Mouse (Mus musculus): ENCODE data around the gene Zswim1.
A peak's percentile ranks its signal among the peaks of the same experiment; 100 is the strongest.

Zswim1 gene

DNA sequence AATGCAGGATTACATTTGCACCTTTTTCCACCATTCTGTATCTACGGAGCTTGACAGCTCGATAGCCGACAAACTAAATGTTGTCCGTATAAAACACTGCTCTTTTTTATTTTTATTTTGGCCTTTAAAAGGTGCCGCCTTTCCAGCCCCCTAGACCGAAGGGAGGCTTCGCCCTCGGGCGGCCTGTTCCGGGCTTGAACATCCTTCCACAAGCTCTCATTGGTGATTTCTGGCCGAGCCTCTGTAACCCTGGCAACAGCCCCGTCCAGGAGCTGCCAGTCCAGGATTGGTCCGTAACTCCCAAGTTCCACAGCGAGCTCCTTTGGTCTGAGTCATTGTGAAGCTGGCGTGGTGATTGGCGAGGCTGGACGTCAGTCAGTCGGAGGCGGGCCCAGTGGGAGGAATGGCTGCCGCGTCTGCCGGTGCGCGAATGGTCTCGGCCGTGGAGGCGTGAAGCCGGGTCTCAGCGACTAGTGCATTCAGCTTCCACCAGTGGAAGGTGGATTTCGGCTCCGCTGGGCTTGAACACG lies at the start of gene Zswim1:
TSS of gene Zswim1 (plus strand) at position 51 of the 530 bp plus-strand sequence.
- DNase-seq = peak; percentile 99

GRCm38 (mm10) chr2:164773229-164773988 lies 49.1 kb upstream of the Zswim1 start:
- DNase-seq = no peak

DNA sequence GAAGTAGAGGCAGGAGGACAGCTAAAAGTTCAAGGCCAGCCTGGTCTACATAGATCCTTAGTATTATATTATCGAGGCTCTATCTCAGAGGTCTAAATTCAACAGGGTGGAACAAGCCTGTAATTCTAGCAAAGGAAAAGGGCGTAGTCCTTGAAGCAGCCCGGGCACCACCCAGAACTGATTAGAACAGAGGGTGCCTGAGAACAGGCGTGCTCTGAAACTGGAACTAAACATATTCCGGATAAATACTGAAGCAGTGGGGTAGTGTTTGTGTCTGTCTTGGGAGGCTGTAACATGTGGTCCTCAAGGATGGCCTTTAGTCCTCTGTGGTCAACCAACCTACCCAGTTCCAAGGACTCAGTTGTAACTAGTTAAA lies 48.5 kb upstream of the Zswim1 start:
- peak in 1 of 2 experiments; percentile 48 for DNase-seq

DNA sequence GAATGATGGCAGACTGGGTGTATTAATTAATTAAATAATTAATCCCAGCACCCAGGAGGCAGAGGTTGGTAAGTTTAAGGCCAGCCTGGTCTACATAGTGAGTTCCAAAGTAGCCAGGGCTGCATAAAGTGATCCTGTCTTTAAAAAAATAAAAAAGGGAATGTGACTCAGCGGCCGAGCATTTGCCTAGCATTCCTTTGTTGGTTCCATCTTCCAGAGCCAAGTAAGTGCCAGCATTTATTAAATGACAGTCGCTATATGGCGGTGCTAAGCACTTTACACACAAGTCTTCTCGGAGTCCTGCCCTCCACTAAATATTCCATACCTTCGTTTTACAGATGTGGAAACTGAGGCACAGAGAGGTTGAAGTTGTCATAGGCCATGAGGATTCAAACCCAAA lies 46.4 kb upstream of the Zswim1 start:
- no peak for DNase-seq

- no peak for DNase-seq
These were observed 45.7 kb upstream of the Zswim1 start for GRCm38 (mm10) chr2:164776801-164777200.

DNA sequence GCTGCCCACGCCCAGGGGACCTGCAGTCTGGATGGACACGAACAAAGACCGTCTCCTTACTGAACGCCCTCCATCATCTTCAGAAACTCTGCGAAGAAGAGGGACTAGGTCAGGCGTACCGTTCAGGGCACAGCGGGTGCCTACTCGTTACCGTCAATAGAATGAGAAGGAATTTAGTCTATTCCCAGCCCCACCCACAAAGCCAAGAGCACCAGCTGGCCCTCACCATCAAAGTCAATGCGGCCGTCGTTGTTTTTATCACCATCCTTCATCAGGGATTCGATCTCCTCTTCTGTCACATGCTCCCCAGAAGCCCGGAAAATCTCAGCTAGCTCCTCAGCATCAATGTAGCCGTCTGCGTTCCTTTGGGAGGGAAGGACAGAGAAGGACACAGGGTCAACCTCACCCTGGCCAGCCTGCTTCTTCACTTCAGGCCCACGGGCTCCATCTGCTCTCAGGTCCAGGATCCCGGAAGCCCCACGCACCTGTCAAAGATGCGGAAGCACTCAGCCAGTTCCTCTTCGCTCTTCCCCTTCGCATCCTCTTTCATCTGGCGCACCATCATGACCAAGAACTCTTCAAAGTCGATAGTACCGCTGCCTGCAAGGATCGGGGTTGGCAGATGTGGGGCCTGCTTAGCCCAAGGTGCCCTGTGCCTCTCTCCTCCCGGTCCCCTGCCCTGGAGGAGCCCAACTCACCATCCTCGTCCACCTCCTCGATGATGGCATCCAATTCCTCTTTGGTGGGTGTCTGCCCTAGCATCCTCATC lies 45.1 kb upstream of the Zswim1 start:
- no peak for DNase-seq

DNA sequence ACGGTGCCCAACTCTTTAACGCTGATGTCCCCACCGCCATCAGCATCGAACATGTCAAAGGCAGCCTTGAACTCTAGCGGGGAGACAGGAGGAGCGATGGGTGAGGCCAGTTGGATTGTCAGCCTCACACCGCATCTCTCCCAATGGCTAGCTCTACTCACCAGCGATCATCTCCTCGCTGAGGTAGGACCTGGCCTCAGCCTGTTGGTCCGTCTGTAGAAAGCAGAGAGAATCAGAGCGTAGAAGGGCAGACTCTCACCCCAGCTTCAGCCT lies 44.5 kb upstream of the Zswim1 start:
- DNase-seq = no peak

DNA sequence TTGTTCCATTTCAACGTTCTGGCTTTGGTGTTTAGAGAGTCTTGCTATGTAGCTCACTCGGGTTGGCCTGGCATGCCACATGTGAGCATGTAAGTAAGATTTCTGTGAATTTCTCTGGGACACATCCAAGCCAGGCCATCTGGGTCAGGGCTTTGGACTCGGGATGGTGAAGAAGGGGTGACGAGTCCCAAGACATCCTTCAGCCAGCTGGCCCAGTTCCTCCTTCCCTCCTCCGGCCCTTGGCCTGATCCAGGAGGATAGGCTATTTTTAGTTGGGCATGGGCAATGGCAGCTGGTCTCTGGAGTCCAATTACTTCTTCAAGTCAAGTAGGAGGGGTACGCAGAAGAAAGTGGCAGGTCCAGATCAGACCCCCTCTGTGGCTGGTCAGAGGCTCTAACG lies 43.7 kb upstream of the Zswim1 start:
- no peak for DNase-seq

- no peak for DNase-seq
These were observed 42.9 kb upstream of the Zswim1 start, which contains the start of gene Tnnc2 for GRCm38 (mm10) chr2:164779481-164780086. Tnnc2 (minus strand) TSS chr2:164779967.

DNA sequence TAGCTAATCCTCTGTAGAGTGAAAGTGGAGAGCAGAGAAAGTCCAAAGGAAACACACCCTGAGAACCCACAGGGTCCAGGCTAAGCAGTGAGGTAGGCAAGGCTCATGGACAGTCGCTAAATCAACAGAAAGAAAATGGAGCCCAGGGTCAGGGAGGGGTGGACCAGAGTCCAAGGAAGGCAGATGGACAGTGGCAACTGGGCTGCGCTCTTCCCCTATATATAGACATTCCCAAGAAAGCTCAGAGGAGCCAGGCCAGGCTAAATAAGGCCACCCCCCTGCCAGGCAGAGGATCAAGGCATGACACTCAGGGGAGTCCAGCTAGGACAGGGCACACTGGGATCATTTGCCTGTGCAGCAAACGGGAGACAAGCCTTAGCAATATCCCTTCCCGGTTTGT lies 40.6 kb upstream of the Zswim1 start:
- DNase-seq = no peak

GRCm38 (mm10) chr2:164783926-164784581 lies 38.4 kb upstream of the Zswim1 start:
- no peak for DNase-seq

DNA sequence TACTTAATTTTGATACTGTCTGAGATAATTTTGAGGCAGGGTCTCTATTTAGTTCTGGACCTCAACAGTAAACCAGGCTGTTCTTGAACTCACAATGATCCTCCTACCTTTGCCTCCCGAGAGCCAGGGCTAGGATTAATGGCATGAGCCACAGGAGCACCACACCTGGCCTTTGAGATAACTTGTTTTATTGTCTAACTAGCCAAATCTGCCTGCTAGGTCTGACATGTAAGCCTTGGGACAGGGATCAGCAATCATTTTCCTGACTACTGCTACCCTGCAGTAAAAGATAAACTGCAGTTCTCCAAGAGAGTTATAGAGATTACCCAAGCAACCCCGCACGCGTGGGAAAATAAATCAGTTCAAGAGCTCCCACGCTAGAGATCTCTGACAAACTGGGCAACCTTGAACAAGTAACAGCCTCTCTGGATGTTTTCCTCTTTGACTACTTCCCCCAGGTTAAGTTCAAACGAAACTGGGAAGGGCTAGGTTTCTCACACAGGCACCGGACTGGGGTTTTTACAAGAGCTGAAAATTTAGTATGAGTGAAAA lies 37.5 kb upstream of the Zswim1 start:
- no peak for DNase-seq

DNA sequence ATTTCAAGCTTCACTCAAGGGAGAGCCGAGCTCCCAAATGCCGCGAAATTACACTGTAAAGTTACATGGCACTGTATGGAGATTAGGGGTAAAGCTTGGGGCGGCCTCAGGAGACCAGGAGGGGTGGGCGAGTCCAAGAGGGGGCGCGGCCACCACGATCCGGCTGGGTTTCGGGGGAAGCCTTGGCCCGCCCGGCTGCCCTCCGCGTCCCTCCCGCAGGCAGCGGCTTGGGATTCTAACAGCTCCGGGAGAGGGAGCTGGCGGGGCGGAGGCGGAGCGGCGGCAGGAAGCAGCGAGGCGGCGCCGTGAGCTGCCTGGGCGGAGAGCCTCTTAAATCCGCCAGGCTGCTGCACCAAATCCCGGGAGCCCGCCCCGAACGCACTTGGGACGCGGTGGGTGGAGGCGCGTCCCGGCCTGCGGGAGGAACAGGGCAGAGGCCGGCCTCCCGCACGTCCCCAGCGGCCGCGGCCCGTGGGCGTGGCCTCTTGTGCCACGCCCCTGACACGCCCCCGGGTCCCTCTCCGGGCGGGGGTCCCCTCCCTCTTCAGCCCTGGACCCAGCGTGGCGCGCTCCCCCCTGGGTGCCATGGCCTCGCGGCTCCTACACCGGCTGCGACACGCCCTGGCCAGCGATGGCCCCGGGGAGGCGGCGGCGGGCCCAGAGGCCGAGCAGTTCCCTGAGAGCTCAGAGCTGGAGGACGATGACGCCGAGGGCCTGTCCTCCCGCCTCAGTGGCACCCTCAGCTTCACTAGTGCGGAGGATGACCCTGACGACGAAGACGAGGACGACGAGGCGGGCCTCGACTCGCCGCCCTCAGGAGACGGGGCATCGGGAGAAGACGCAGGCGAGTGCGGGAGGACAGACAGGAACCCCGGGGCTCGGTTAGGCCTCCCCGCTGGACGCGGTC lies 36.8 kb upstream of the Zswim1 start, which contains the start of gene Snx21:
TSS of gene Snx21 (plus strand) at position 343 of the 907 bp plus-strand sequence.
- peak; percentile 96 to 97 for DNase-seq

GRCm38 (mm10) chr2:164786388-164786885 lies 36.0 kb upstream of the Zswim1 start:
- peak; percentile 42 to 56 for DNase-seq

GRCm38 (mm10) chr2:164787032-164787431 lies 35.5 kb upstream of the Zswim1 start:
- DNase-seq = peak in 1 of 2 experiments; percentile 41

- no peak for DNase-seq
These were observed 34.7 kb upstream of the Zswim1 start for GRCm38 (mm10) chr2:164787779-164788178.

DNA sequence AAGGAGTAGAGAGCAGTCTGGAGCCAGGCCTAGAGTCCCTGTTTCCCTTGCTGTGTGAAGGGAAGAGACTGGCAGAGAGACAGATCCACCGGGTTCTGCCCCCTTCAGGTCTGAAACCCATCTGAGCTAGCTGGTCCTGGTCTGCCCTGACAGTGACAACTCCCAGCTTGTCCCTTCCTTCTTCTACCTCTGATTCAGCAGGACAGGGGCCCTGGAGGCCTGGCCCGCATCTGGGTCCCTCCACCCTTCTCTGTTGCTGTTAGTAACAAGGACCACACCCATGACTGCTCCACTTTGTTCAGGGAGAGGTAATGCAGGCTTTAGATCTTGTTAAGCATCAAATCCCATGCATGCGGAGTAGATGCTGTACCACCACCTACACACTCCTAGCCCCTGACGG lies 34.1 kb upstream of the Zswim1 start:
- no peak for DNase-seq

GRCm38 (mm10) chr2:164790451-164790850 lies 32.0 kb upstream of the Zswim1 start:
- DNase-seq = peak; percentile 84 to 90

DNA sequence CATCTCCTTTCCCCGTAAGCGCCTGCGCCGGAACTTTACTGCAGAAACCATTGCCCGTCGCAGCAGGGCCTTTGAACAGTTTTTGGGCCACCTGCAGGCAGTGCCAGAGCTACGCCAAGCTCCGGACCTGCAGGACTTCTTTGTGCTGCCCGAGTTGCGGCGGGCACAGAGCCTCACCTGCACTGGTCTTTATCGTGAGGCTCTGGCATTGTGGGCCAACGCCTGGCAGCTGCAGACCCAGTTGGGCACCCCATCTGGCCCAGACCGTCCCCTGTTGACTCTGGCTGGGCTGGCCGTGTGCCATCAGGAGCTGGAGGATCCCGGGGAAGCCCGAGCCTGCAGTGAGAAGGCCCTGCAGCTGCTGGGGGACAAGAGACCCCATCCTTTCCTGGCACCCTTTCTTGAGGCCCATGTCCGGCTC lies 30.6 kb upstream of the Zswim1 start:
- DNase-seq = no peak

GRCm38 (mm10) chr2:164792400-164793190 lies 29.9 kb upstream of the Zswim1 start:
- DNase-seq = no peak

All from lung, adult 18-20 months (tissue).